Mouse (Mus musculus): Measurements from ENCODE around the gene Olfr868. TPM values are rescaled to one million over a fixed set of nuclear protein-coding genes. Genes with fewer than 3 reads are reported as not detected.

The Olfr868 gene
- polyA plus RNA-seq, 2 experiments, result not detected

GRCm38 (mm10) chr9:20128709-20129108 lies 30.3 kb downstream of the Olfr868 start, which contains the start of gene Olfr869:
Olfr869 (plus strand) TSS chr9:20129009.
- 75% methylated on average over 2 of the region's 2 CpGs for WGBS
- no peaks in the 10 kb centered on the region for H3K9me3 ChIP-seq (ENCODE audit: control insufficient read depth, low read length)
- H3K4me2 ChIP-seq (replicated peaks; ENCODE audit: low read depth, low read length, severe bottlenecking), result no peak within 1 kb of the TSS
- no peak for ATAC-seq (ENCODE audit: low FRiP score, low read depth)
- no peaks in the 10 kb centered on the region for H3K27me3 ChIP-seq (ENCODE audit: control insufficient read depth, insufficient read depth, low read length)
- TF ChIP-seq POLR2A (IDR thresholded peaks at IDR 0.05; ENCODE audit: borderline replicate concordance, extremely low read depth, insufficient read depth, insufficient read length), result no peak
- no peak within 1 kb of the TSS for H3K9ac ChIP-seq (ENCODE audit: low read depth, low read length, severe bottlenecking)
- no peak for DNase-seq (ENCODE audit: low spot score)
- H3K4me1 ChIP-seq (ENCODE audit: control insufficient read depth, insufficient read depth, low read length), result no peaks in the 10 kb centered on the region
- no peaks in the 10 kb centered on the region for H3K36me3 ChIP-seq (ENCODE audit: control insufficient read depth, insufficient read depth, low read length)
- H3K27ac ChIP-seq (replicated peaks; ENCODE audit: low read depth, low read length), result no peak within 1 kb of the TSS
- H3K4me3 ChIP-seq (replicated peaks; ENCODE audit: low read length), result no peak within 1 kb of the TSS

- no peaks in the 10 kb centered on the region for H3K36me3 ChIP-seq (ENCODE audit: control insufficient read depth, insufficient read depth, low read length)
- no peak overlapping the region for H3K4me3 ChIP-seq (replicated peaks; ENCODE audit: low read length)
- no peak overlapping the region for H3K9ac ChIP-seq (ENCODE audit: low read depth, low read length, severe bottlenecking)
- H3K9me3 ChIP-seq (ENCODE audit: control insufficient read depth, low read length), result no peaks in the 10 kb centered on the region
- ATAC-seq (ENCODE audit: low FRiP score, low read depth) (no peak), DNase-seq (ENCODE audit: low spot score) (no peak)
- H3K4me2 ChIP-seq (replicated peaks; ENCODE audit: low read depth, low read length, severe bottlenecking), result no peak overlapping the region
- no peaks in the 10 kb centered on the region for H3K27me3 ChIP-seq (ENCODE audit: control insufficient read depth, insufficient read depth, low read length)
- 88% methylated on average over 3 of the region's 3 CpGs for WGBS
- TF ChIP-seq POLR2A (IDR thresholded peaks at IDR 0.05; ENCODE audit: borderline replicate concordance, extremely low read depth, insufficient read depth, insufficient read length), result no peak
- H3K4me1 ChIP-seq (ENCODE audit: control insufficient read depth, insufficient read depth, low read length), result no peaks in the 10 kb centered on the region
- H3K27ac ChIP-seq (replicated peaks; ENCODE audit: low read depth, low read length), result no peak overlapping the region
Measured at GRCm38 (mm10) chr9:20149706-20150105, 51.3 kb downstream of the Olfr868 start.

Other genes starting within 250 kb of the Olfr868 start
- gene Olfr860, start 248.9 kb upstream of the Olfr868 start, polyA plus RNA-seq (2012; rRNA removed), result not detected in 2 replicates
- gene Olfr860, start 248.9 kb upstream of the Olfr868 start, polyA plus RNA-seq (2014; fragmentation: Nextera tagmentation; extraction: Ambion mirVana), result not detected in 2 replicates
- not detected in 2 replicates for gene Olfr862, start 210.6 kb upstream of the Olfr868 start, polyA plus RNA-seq (2012; rRNA removed)
- gene Olfr862, start 210.6 kb upstream of the Olfr868 start, polyA plus RNA-seq (2014; fragmentation: Nextera tagmentation; extraction: Ambion mirVana), result not detected in 2 replicates
- gene Olfr77, start 181.8 kb upstream of the Olfr868 start, polyA plus RNA-seq (2012; rRNA removed), result not detected in 2 replicates
- 0.26 and 0.32 TPM in 2 replicates for gene Olfr77, start 181.8 kb upstream of the Olfr868 start, polyA plus RNA-seq (2014; fragmentation: Nextera tagmentation; extraction: Ambion mirVana)
- gene Olfr866, start 70.6 kb upstream of the Olfr868 start, polyA plus RNA-seq (2012; rRNA removed), result not detected in 2 replicates
- not detected in 2 replicates for gene Olfr866, start 70.6 kb upstream of the Olfr868 start, polyA plus RNA-seq (2014; fragmentation: Nextera tagmentation; extraction: Ambion mirVana)
- not detected in 2 replicates for gene Olfr867, start 41.1 kb upstream of the Olfr868 start, polyA plus RNA-seq (2012; rRNA removed)
- not detected in 2 replicates for gene Olfr867, start 41.1 kb upstream of the Olfr868 start, polyA plus RNA-seq (2014; fragmentation: Nextera tagmentation; extraction: Ambion mirVana)
- gene Olfr869, start 30.4 kb downstream of the Olfr868 start, polyA plus RNA-seq (2012; rRNA removed), result not detected in 2 replicates
- not detected in 2 replicates for gene Olfr869, start 30.4 kb downstream of the Olfr868 start, polyA plus RNA-seq (2014; fragmentation: Nextera tagmentation; extraction: Ambion mirVana)
- not detected in 2 replicates for gene Olfr870, start 75.4 kb downstream of the Olfr868 start, polyA plus RNA-seq (2012; rRNA removed)
- gene Olfr870, start 75.4 kb downstream of the Olfr868 start, polyA plus RNA-seq (2014; fragmentation: Nextera tagmentation; extraction: Ambion mirVana), result not detected in 2 replicates
- not detected in 2 replicates for gene Olfr871, start 113.6 kb downstream of the Olfr868 start, polyA plus RNA-seq (2012; rRNA removed)
- gene Olfr871, start 113.6 kb downstream of the Olfr868 start, polyA plus RNA-seq (2014; fragmentation: Nextera tagmentation; extraction: Ambion mirVana), result not detected in 2 replicates
- gene Olfr872, start 138.5 kb downstream of the Olfr868 start, polyA plus RNA-seq (2012; rRNA removed), result not detected in 2 replicates
- not detected in 2 replicates for gene Olfr872, start 138.5 kb downstream of the Olfr868 start, polyA plus RNA-seq (2014; fragmentation: Nextera tagmentation; extraction: Ambion mirVana)
- not detected in 2 replicates for gene Olfr39, start 183.7 kb downstream of the Olfr868 start, polyA plus RNA-seq (2012; rRNA removed)
- not detected in 2 replicates for gene Olfr39, start 183.7 kb downstream of the Olfr868 start, polyA plus RNA-seq (2014; fragmentation: Nextera tagmentation; extraction: Ambion mirVana)
- not detected in 2 replicates for gene Olfr873, start 199.9 kb downstream of the Olfr868 start, polyA plus RNA-seq (2012; rRNA removed)
- not detected in 2 replicates for gene Olfr873, start 199.9 kb downstream of the Olfr868 start, polyA plus RNA-seq (2014; fragmentation: Nextera tagmentation; extraction: Ambion mirVana)
- 0.04 and 0.08 TPM in 2 replicates for gene Olfr18, start 237.5 kb downstream of the Olfr868 start, polyA plus RNA-seq (2012; rRNA removed)
- gene Olfr18, start 237.5 kb downstream of the Olfr868 start, polyA plus RNA-seq (2014; fragmentation: Nextera tagmentation; extraction: Ambion mirVana), result not detected in 2 replicates

Measured in limb, embryonic 14.5 days (tissue).